Mouse (Mus musculus): ENCODE results near the gene Neu1.

Gene Neu1

GRCm38 (mm10) chr17:34902895-34903294 is 28.2 kb upstream of the Neu1 start:
- no peak for DNase-seq

GRCm38 (mm10) chr17:34910982-34911381 is 20.1 kb upstream of the Neu1 start:
- peak; percentile 69 to 77 for DNase-seq

- DNase-seq = peak; percentile 84 to 92
These were observed 19.1 kb upstream of the Neu1 start for GRCm38 (mm10) chr17:34911945-34912351.

- peak in 1 of 2 experiments; percentile 78 for DNase-seq
These were observed 17.0 kb upstream of the Neu1 start, which contains the start of gene Slc44a4 for GRCm38 (mm10) chr17:34913930-34914665. TSS of gene Slc44a4 (plus strand) at chr17:34914466.

- DNase-seq = peak; percentile 86 to 87
These were observed 15.6 kb upstream of the Neu1 start for GRCm38 (mm10) chr17:34915410-34915831.

- no peak for DNase-seq
These were observed 14.7 kb upstream of the Neu1 start for GRCm38 (mm10) chr17:34916316-34916715.

- DNase-seq = no peak
These were observed 13.9 kb upstream of the Neu1 start for GRCm38 (mm10) chr17:34917188-34917587.

GRCm38 (mm10) chr17:34922939-34923338 is 8.1 kb upstream of the Neu1 start:
- DNase-seq = peak in 1 of 2 experiments; percentile 52

GRCm38 (mm10) chr17:34924258-34924657 is 6.8 kb upstream of the Neu1 start:
- no peak for DNase-seq

GRCm38 (mm10) chr17:34927306-34928019 is 3.6 kb upstream of the Neu1 start:
- no peak for DNase-seq

- DNase-seq = no peak
These were observed 2.2 kb upstream of the Neu1 start for GRCm38 (mm10) chr17:34928841-34929240.

GRCm38 (mm10) chr17:34931735-34932098 is 664 bp downstream of the Neu1 start:
- peak in 1 of 2 experiments; percentile 56 for DNase-seq

- DNase-seq = no peak
These were observed 1.2 kb downstream of the Neu1 start for GRCm38 (mm10) chr17:34932287-34932686.

- DNase-seq = peak; percentile 79 to 80
These were observed 3.0 kb downstream of the Neu1 start for GRCm38 (mm10) chr17:34934031-34934430.

GRCm38 (mm10) chr17:34934830-34935229 is 3.8 kb downstream of the Neu1 start:
- DNase-seq = peak; percentile 56 to 72

- peak; percentile 70 to 79 for DNase-seq
These were observed 7.0 kb downstream of the Neu1 start for GRCm38 (mm10) chr17:34937960-34938505.

GRCm38 (mm10) chr17:34941344-34942041 is 10.4 kb downstream of the Neu1 start:
- peak in 1 of 2 experiments; percentile 49 for DNase-seq

GRCm38 (mm10) chr17:34943128-34943815 is 12.2 kb downstream of the Neu1 start:
- DNase-seq = peak; percentile 48 to 71

GRCm38 (mm10) chr17:34944362-34944761 is 13.3 kb downstream of the Neu1 start:
- DNase-seq = peak; percentile 60 to 65

GRCm38 (mm10) chr17:34946486-34947140 is 15.6 kb downstream of the Neu1 start:
- DNase-seq = peak; percentile 73 to 78

- peak; percentile 77 for DNase-seq
These were observed 16.6 kb downstream of the Neu1 start for GRCm38 (mm10) chr17:34947606-34948005.
